Mouse (Mus musculus): ENCODE measurements around the gene Wrnip1.
"Not testable (repeated sequence)": the region's sequence is repeated elsewhere in the genome, so short reads cannot be mapped to it uniquely, and the experiment has no call there.

Gene Wrnip1

GRCm38 (mm10) chr13:32852539-32852938, 50.7 kb downstream of the Wrnip1 start:
- no peak for DNase-seq

GRCm38 (mm10) chr13:32853073-32853472, 51.2 kb downstream of the Wrnip1 start:
- no peak for DNase-seq

DNA sequence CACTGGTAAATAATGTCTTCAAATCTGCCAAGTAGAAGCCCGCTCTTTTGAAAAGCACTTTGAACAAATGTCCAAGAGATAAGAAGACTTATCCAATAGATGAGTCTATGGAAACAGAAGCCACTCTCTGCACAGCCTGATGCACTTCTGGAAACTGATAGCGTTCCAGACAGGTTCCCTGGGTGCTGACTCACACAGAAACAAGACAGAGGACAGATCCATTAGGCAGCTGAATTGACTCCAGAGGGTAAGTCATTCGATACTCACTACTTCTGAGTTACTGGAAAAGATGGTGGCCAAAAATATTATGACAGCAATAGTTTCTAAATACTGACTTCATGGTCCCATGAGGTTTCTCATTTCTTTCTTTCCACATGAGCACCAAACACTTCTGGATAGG, 59.0 kb downstream of the Wrnip1 start:
- DNase-seq: no peak

GRCm38 (mm10) chr13:32863456-32863855, 61.6 kb downstream of the Wrnip1 start:
- DNase-seq: no peak

GRCm38 (mm10) chr13:32864529-32864928, 62.7 kb downstream of the Wrnip1 start:
- DNase-seq: not testable (repeated sequence)

DNA sequence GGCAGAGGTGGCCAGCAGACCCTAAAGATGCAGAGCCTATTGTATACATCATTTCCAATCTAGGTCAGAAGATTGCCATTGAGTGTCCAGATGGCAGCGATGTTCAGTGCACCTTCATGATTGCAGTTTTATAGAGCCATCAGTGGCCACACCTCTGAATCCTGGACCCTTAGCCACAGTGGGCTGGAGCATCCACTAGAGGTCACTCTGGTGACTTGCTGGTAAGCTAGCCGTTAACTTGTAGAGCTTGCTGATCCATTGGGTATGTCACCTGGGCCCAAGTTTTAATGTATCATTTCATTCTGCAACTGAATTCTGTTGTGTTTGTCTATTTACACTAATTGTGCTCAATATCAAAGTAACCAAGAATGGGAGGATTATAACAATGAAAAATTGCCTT, 63.8 kb downstream of the Wrnip1 start:
- peak in 1 of 2 experiments; percentile 8 for DNase-seq

GRCm38 (mm10) chr13:32866484-32866883, 64.6 kb downstream of the Wrnip1 start:
- DNase-seq: peak; percentile 78 to 81

DNA sequence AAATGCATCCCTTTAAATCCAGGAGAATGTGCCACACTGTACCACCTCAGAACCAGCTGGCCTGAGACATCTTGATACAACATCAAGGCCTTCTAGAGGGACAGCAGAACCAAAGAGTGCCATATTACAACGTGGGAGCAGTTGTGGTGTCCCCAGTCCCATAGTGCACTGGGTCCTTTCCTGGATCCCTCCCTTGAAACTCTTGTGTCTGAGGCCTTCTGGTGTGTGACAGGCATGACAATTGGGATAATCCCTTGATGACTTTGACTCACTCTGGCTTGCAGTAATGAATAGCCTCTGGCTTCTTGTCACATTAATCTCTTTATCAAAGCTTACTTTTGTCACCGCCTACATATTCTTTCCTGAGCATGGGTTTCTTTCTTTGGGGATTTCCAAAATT, 65.2 kb downstream of the Wrnip1 start:
- no peak for DNase-seq

DNA sequence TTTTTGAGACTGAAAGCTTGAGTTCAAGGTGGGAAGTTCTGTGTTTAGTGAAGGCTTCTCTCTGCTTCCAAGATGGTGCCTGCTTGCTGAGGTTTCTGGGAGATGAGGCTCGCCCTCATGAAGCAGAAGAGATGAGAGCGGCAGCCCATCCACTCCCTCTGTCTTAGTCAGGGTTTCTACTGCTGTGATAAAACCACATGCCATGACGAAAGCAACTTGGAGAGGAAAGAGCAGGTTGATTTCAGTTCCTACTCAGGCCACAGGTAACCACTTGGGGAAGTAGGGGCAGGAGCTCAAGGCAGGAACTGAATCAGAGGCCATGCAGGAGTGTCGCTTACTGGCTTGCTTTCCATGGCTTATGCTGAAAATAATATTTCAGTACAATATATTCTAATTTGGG, 66.4 kb downstream of the Wrnip1 start:
- DNase-seq: not testable (repeated sequence)

DNA sequence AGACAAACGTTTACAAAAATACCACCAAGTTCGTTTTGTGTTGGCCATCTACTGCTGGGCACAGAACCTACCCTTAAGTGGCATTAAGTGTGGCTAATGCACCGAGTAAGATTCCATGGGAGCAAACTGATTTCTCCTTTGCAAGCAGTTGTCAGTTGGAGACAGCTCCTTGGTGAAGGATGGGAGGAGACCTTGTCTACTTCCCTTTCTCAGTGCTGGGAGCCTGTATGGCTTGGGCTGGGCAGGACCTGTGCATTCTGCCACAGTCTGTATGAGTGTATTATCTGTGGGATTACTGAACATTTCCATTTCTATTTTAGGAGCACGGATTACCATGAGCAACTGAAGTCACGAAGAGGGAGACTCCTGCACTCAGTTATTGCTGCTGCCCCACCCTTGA, 67.0 kb downstream of the Wrnip1 start:
- DNase-seq: no peak

Data from cerebellum, postnatal 14 days (tissue).